Mouse (Mus musculus): ENCODE data around the gene Creb3l2. TPM values are rescaled to one million over a fixed set of nuclear protein-coding genes. Genes with fewer than 3 reads are reported as not detected.
"Not testable (repeated sequence)": the region's sequence is repeated elsewhere in the genome, so short reads cannot be mapped to it uniquely, and the experiment has no call there.

The Creb3l2 gene
- polyA plus RNA-seq, 1 experiment from 2014 or later, result 5.7 TPM

DNA sequence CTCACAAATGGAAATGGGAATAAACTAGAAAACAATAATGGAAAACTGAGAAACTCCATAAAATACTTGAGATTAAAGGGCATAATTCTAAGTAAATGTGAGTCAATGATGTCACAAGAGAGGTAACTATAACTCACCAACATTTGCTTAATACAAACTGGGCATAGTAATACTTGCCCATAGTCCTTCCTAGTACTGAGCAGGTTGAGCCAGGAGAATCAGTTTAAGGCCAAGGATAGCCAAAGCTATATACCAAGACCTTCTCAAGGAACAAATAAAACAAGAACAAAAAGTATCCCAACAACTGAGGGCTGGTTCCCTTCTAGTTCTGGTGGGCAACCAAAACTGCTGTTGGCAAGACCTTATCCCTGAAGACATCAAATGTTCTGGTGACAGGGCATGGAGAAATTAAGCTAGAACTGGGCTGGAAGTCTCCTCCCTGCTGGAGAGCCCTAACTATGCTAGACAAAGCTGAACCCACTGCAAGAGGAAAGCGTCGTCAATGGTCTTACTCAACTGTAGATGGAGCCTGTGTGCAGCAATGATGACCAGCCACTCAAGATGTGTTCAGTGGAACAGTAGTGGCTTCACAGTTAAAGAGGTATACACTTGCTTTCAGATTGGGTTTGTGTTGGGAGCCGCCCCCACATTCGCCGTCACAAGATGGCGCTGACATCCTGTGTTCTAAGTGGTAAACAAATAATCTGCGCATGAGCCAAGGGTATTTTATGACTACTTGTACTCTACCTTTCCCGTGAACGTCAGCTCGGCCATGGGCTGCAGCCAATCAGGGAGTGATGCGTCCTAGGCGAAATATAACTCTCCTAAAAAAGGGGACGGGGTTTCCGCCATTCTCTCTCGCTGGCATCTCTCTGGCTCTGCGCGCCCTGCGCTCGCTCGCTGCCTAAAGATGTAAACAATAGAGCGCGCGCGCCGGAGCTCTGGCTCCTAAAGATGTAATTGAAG is 21.9 kb upstream of the Creb3l2 start:
- not testable (repeated sequence) for H3K4me1 ChIP-seq; H3K36me3 ChIP-seq (replicated peaks); H3K9me3 ChIP-seq; H3K27ac ChIP-seq; H3K9ac ChIP-seq; H3K27me3 ChIP-seq
- 0% methylated on average over 7 of the region's 25 CpGs for WGBS
- ATAC-seq (ENCODE audit: low FRiP score), result peak; percentile 93
- peak overlapping the region; percentile 47 for H3K4me2 ChIP-seq
- peak overlapping the region; percentile 36 for H3K4me3 ChIP-seq (replicated peaks)

DNA sequence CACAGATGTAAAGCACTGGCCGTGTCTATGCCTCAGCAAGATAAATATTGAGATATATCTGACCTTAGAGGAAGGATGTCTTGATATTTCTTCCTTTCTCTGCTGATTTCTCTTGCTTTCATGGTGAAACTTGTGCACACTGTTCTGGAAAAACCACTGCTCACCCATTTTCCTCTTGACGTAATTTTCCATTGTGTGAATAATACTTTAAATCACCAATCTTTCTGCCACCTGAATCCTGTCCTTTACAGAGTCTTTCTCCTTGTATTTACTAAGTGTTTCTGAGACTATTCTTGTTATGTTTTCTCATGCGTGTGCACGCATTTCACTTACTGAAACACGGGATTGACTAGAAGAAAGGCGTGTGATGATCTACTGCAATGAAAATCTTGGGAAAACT is 18.7 kb upstream of the Creb3l2 start:
- Histone ChIP-seq H3K4me2 (no peak overlapping the region), H3K4me3 (replicated peaks) (no peak overlapping the region), H3K9ac (no peak overlapping the region), H3K9me3 (no peaks in the 10 kb centered on the region), H3K27me3 (peaks cover 4% of the 10 kb centered on the region; the same call in 1 of the 2 replicates), H3K27ac (no peak overlapping the region), H3K36me3 (replicated peaks) (no peaks in the 10 kb centered on the region), H3K4me1 (peaks cover 3% of the 10 kb centered on the region; the same call in 1 of the 2 replicates)
- WGBS, result 89% methylated on average over 6 of the region's 6 CpGs
- no peak for ATAC-seq (ENCODE audit: low FRiP score)

DNA sequence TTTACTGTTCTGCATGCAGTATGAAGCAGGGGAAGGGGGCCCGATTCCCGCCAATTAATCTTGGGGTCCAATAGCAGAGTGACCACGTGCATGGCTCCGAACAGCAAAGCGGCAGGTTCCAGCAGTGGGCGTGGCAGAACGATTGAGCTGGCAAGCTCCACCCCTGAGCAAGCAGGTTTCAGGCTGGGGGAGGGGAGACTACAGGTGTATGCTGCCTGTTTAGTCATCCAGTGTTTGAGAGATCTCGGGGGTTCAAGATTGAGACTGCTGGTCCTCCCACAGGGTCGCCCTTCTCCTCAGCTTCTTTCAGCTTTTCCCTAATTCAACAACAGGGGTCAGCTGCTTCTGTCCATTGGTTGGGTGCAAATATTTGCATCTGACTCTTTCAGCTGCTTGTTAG is 17.7 kb upstream of the Creb3l2 start:
- not testable (repeated sequence) for H3K4me3 ChIP-seq (replicated peaks); H3K4me1 ChIP-seq; H3K9me3 ChIP-seq; H3K27me3 ChIP-seq; H3K9ac ChIP-seq; H3K27ac ChIP-seq; H3K4me2 ChIP-seq; ATAC-seq (ENCODE audit: low FRiP score); H3K36me3 ChIP-seq (replicated peaks)
- 49% methylated on average over 9 of the region's 9 CpGs for WGBS

DNA sequence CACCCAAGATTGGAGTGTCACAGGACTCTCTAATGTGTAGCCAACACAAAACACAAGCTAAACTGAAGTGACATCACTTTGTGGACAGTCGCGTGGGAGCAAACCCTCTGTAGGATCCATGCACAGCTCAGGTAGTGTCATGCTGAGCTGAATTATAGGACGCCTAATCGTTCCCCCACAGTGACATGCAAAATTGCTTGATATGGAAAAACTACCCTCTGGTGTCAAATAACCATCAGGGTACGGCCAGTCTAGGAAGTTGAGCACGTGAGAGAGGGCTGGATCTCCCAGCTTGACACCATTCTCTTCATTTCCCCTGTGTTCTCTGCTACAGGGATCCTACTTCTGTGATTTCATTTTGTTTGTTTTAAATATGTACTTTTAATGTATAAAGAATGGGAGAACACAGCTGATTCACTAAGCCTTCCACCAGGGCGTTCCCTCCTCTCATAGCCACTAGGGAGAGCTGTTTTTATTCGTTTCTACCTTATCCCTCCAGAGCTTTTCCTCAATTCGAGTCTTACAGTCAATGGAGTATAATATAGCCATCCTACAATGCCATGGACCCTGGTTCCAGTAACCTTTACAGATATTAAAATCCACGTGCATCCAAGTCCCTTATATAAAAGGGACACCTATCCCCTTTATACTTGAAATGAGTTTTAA is 16.2 kb upstream of the Creb3l2 start:
- H3K4me2 ChIP-seq, result no peak overlapping the region
- no peak overlapping the region for H3K4me3 ChIP-seq (replicated peaks)
- no peak for ATAC-seq (ENCODE audit: low FRiP score)
- no peak overlapping the region for H3K9ac ChIP-seq
- H3K4me1 ChIP-seq, result no peaks in the 10 kb centered on the region
- H3K36me3 ChIP-seq (replicated peaks), result no peaks in the 10 kb centered on the region
- H3K27me3 ChIP-seq, result peaks cover 4% of the 10 kb centered on the region; the same call in 1 of the 2 replicates
- H3K27ac ChIP-seq, result no peak overlapping the region
- H3K9me3 ChIP-seq, result no peaks in the 10 kb centered on the region
- 49% methylated on average over 10 of the region's 10 CpGs for WGBS

DNA sequence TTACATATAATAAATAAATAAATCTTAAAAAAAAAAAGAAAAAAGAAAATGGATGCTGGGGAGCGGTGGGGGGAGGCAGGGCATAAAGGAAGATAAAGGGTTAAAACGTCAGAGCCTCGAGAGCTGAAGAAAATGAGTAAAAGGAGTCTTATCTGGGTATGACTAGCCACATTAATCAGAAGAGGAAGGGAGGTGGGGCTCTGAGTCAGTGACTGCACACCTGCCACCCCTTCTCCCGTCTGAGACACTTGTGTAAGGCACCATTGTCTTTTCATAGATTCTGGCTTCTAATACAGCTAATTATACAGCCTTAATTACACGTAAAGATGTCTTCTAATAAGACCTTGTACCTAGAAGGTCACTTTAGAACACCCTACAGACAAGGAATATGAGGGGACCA is 13.6 kb upstream of the Creb3l2 start:
- Histone ChIP-seq H3K9ac (no peak overlapping the region), H3K4me3 (replicated peaks) (no peak overlapping the region), H3K27me3 (no peaks in the 10 kb centered on the region), H3K36me3 (replicated peaks) (no peaks in the 10 kb centered on the region), H3K4me1 (no peaks in the 10 kb centered on the region), H3K27ac (no peak overlapping the region), H3K9me3 (no peaks in the 10 kb centered on the region), H3K4me2 (no peak overlapping the region)
- 70% methylated on average over 5 of the region's 5 CpGs for WGBS
- no peak for ATAC-seq (ENCODE audit: low FRiP score)

DNA sequence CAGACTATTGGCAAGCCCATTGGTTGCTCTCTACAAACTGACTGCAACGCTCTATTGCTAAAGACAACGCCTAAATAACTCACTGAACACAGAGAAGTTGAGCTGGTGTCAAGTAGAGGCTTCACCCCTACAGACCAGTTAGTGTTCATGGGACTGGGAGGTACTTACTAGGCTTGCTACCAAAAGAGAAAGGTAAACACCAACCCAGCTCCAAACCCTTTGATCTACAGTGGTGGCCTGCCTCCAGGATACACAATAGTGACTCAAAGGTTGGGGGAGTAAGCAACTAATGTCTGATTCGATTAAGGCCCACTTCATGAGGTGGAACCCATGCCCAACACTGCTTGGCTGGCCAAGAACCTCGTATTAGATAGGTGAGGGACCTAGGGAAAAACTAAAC is 11.1 kb upstream of the Creb3l2 start:
- no peaks in the 10 kb centered on the region for H3K9me3 ChIP-seq
- H3K4me2 ChIP-seq, result no peak overlapping the region
- no peak overlapping the region for H3K4me3 ChIP-seq (replicated peaks)
- no peak overlapping the region for H3K9ac ChIP-seq
- 82% methylated on average over 4 of the region's 4 CpGs for WGBS
- no peak overlapping the region for H3K27ac ChIP-seq
- no peak for ATAC-seq (ENCODE audit: low FRiP score)
- no peaks in the 10 kb centered on the region for H3K27me3 ChIP-seq
- no peaks in the 10 kb centered on the region for H3K4me1 ChIP-seq
- no peaks in the 10 kb centered on the region for H3K36me3 ChIP-seq (replicated peaks)

DNA sequence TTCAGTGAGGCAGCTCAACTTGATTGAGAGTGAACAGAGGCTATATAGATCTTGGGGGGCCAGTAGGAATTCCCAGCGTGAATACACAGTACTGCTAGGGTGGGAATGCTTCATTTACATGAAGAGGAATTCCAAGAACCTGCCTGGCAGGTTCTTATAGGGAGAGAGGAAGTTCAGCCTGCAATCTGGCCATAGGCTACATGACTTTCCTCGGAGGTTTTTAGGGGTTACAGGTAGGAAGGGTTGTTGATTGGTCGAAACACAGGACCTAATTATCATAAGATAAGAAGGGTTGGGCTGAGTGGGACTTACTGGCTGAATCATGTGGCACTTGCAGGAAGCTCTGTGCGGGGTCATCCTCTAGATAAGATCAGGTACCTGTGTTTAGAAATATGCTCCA is 9.7 kb upstream of the Creb3l2 start:
- no peak for ATAC-seq (ENCODE audit: low FRiP score)

DNA sequence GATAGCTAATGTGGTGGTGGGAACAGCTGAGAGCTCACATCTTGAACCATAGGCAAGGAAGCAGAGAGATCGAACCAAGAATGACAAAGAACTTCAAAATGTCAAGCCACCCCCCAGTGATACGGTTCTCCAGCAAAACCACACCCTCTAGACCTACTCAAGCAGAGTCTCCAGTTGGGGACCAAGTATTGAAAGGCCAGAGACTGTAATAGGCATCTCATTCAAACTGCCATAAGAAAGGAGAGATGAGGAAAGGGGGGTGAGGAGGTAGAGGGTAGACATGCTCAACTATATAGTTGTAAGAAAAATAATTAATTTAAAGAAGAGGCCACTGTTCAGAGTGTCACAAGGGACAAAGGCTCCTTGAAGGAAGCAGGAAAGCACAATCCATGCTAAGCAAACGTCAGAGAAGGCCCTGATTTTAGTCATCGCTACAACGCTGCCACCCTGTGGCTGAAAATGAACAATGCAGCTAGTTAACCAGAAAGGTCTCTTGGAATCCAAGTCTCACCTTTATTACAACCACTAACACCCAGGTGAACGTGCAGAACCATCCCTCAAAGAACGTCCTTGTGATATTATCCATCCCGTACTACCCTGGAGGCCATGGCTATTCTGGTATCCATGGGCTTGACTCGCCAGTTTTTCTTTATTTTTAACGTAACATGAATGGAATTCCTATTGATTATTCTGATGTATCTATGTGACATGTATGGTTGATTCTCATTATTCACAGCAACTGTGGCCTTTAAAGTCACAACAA is 5.9 kb upstream of the Creb3l2 start:
- Histone ChIP-seq H3K9ac (no peak overlapping the region), H3K9me3 (no peaks in the 10 kb centered on the region), H3K4me3 (replicated peaks) (no peak overlapping the region), H3K4me1 (peaks cover 2% of the 10 kb centered on the region; the same call in 1 of the 2 replicates), H3K27me3 (no peaks in the 10 kb centered on the region), H3K4me2 (no peak overlapping the region), H3K27ac (no peak overlapping the region), H3K36me3 (replicated peaks) (no peaks in the 10 kb centered on the region)
- WGBS, result 24% methylated on average over 10 of the region's 10 CpGs
- ATAC-seq (ENCODE audit: low FRiP score), result peak; percentile 78

More for the DNA sequence above, 9.7 kb upstream of the Creb3l2 start:
- no peak overlapping the region for H3K9ac ChIP-seq
- no peaks in the 10 kb centered on the region for H3K4me1 ChIP-seq
- no peaks in the 10 kb centered on the region for H3K9me3 ChIP-seq
- H3K4me3 ChIP-seq (replicated peaks), result no peak overlapping the region
- no peak overlapping the region for H3K27ac ChIP-seq
- no peaks in the 10 kb centered on the region for H3K36me3 ChIP-seq (replicated peaks)
- H3K4me2 ChIP-seq, result no peak overlapping the region
- no peaks in the 10 kb centered on the region for H3K27me3 ChIP-seq
- WGBS, result 61% methylated on average over 4 of the region's 4 CpGs

DNA sequence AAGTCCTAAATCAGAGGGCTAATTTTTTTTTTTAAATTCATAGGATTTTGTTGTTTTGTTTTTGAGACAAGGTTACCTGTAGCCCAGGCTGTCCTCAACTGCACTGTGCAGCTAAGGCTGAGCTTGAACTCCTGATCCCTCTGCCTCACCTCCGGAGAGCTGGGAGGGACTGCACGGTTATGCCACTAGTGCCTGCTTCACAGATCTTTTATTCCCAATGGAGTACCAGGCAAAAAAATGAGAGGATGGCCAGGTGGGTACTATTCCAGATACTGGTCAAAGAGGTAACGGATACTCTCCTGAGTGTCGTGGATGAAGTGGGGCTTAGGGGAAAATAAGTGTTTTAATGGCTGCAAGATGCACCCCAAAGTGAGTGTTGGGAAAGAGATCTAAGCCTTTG is 835 bp upstream of the Creb3l2 start:
- WGBS, result 43% methylated on average over 4 of the region's 4 CpGs
- peaks cover 7% of the 10 kb centered on the region for H3K27me3 ChIP-seq
- no peaks in the 10 kb centered on the region for H3K9me3 ChIP-seq
- H3K9ac ChIP-seq, result 0 out of 2 replicates have a peak overlapping the region, but pooled peaks have one; percentile 33
- H3K36me3 ChIP-seq (replicated peaks), result no peaks in the 10 kb centered on the region
- peak; percentile 34; the same call in 1 of the 2 replicates for ATAC-seq (ENCODE audit: low FRiP score)
- peak overlapping the region; percentile 82 for H3K4me3 ChIP-seq (replicated peaks)
- peak overlapping the region; percentile 48 for H3K4me2 ChIP-seq
- H3K27ac ChIP-seq, result no peak overlapping the region
- peaks cover 20% of the 10 kb centered on the region for H3K4me1 ChIP-seq

DNA sequence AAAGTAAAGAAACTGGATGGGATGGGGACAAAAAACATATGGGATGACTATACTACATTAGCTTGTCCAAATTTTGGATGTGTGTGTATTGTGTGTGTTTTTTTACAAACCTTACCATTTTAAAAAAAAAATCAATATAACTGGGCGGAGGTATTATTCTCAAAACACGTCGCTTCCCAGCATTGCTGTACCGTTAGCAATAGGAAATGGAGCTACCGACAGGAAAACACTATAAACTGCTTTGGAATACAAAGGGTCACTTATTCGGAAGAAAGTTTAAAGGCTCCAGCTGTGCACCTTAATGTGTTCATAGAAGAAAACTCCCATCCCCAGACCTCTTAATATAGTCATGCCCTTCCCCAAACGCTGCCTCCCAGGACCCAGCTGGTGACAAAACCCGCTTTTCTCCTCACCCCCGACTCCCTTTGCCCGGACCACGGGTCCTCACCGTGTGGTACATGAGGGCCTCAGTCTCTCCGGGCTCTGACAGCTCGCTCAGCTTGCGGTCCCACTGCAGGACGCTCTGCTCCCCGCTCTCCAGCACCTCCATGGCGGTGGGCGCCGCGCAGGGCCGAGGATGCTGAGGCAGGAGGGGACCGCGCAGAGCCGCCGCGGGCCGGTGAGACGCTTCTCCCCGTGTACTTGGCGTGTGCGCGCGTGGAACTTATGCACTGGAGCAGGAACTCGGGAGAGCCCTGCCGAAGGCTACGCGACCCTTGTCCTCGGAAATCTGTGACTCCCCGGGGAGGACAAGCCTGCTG is 515 bp downstream of the Creb3l2 start:
- peaks cover 20% of the 10 kb centered on the region for H3K4me1 ChIP-seq
- peaks cover 7% of the 10 kb centered on the region for H3K27me3 ChIP-seq
- H3K4me2 ChIP-seq, result peak overlapping the region; percentile 88
- H3K4me3 ChIP-seq (replicated peaks), result peak overlapping the region; percentile 82
- H3K9ac ChIP-seq, result peak overlapping the region; percentile 76
- 1% methylated on average over 40 of the region's 40 CpGs for WGBS
- H3K27ac ChIP-seq, result peak overlapping the region; percentile 57
- no peaks in the 10 kb centered on the region for H3K9me3 ChIP-seq
- H3K36me3 ChIP-seq (replicated peaks), result no peaks in the 10 kb centered on the region
- ATAC-seq (ENCODE audit: low FRiP score), result peak; percentile 52

DNA sequence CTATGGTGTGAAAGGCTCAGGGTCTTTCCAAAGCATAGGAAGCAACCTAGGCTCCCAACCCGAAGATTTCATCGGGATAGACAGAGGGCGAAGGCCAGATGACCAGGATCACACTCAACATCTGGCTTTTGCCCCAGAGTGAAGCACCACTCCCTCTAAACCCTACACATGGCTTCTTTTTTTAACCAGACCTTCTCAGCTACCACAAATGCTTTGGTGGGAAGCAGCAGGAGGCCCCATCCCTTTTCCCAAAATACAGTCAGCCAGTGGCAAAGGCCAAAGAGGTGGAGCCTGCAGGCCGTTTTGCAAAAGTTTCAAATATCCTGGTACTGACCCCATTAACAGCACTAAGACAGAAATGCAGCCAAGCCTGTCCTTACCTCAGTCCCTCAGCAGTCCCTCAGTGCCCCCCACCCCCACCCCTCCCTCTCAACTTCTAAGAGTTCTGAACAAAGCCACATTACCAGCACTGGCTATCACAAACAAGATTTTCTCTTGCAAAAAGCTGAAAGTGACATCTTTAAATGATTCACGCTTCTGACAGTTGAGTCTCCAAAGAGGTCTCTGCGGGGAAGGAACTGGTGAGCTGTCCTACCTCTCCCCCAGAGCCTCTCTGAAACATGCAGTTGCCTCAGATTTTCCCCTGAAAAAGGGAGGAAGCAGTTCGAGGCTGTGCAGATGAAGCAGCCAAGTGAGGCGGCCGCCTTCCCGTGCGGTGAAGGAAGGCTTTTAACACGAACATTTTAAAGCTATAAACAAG is 1.3 kb downstream of the Creb3l2 start:
- H3K27ac ChIP-seq, result no peak overlapping the region
- 16% methylated on average over 12 of the region's 12 CpGs for WGBS
- no peak for ATAC-seq (ENCODE audit: low FRiP score)

More for the DNA sequence above, 1.3 kb downstream of the Creb3l2 start:
- H3K36me3 ChIP-seq (replicated peaks), result no peaks in the 10 kb centered on the region
- peaks cover 20% of the 10 kb centered on the region for H3K4me1 ChIP-seq
- H3K9me3 ChIP-seq, result no peaks in the 10 kb centered on the region
- H3K27me3 ChIP-seq, result peaks cover 7% of the 10 kb centered on the region
- peak overlapping the region; percentile 82 for H3K4me3 ChIP-seq (replicated peaks)
- H3K9ac ChIP-seq, result peak overlapping the region; percentile 76; the same call in 1 of the 2 replicates
- H3K4me2 ChIP-seq, result peak overlapping the region; percentile 88

All from forebrain, embryonic 12.5 days (tissue).